ENCODE assay signal across 18 mouse cellular contexts in genomic region chr13:78178021-78178420, GRCm38 (mm10). TPM values are rescaled to one million over a fixed set of nuclear protein-coding genes. Genes with fewer than 3 reads are reported as not detected.
DNase-seq lines count a peak whose midpoint lies in the region; ATAC-seq and TF ChIP-seq lines count a peak whose summit lies in the region.
"Had no signal": no experiment of that assay in that cellular context is flagged by ENCODE, and none has a peak within 500 bp of the region (broad histone marks: within the 10 kb centered on the region; RNA-seq: fewer than 3 reads in every experiment).

No protein-coding gene starts in this region.

- no peak for DNase-seq in layer of hippocampus, adult 2 months (ENCODE audit: low spot score in 2 of 2)
- no peak for DNase-seq in layer of hippocampus, adult 18-20 months (ENCODE audit: low spot score in 2 of 2)
- no peak for DNase-seq in thymus, adult 2 months
- DNase-seq: cerebellum, postnatal 25 days; kidney, adult 18-20 months; liver, embryonic 13.5 days; right cerebral cortex, postnatal 4 days had no signal

- H3K27me3 ChIP-seq in forebrain, embryonic 13.5 days, result peaks cover 74% of the 10 kb centered on the region
- peaks cover 37% of the 10 kb centered on the region for H3K27me3 ChIP-seq in hindbrain, embryonic 13.5 days
- H3K27me3 ChIP-seq in midbrain, embryonic 13.5 days, result peaks cover 66% of the 10 kb centered on the region
- peaks cover 81% of the 10 kb centered on the region for H3K27me3 ChIP-seq in liver, embryonic 12.5 days (replicated peaks)
- peaks cover 13% of the 10 kb centered on the region for H3K27me3 ChIP-seq in thymus, adult 2 months (ENCODE audit: control insufficient read depth, insufficient read depth, low read length)
- H3K27me3 ChIP-seq in kidney, embryonic 15.5 days, result peaks cover 93% of the 10 kb centered on the region

- H3K27ac ChIP-seq in layer of hippocampus, adult 2 months, result peak overlapping the region; percentile 94
- H3K27ac ChIP-seq in forebrain, embryonic 13.5 days, result peak overlapping the region; percentile 97
- H3K27ac ChIP-seq in hindbrain, embryonic 13.5 days, result peak overlapping the region; percentile 92
- H3K27ac ChIP-seq in midbrain, embryonic 13.5 days, result peak overlapping the region; percentile 92
- no peak overlapping the region for H3K27ac ChIP-seq in liver, embryonic 12.5 days
- H3K27ac ChIP-seq in thymus, adult 2 months (ENCODE audit: control insufficient read depth, insufficient read depth, low read length), result no peak overlapping the region
- H3K27ac ChIP-seq in kidney, embryonic 15.5 days, result no peak overlapping the region
- H3K27ac ChIP-seq: liver, embryonic 13.5 days; lung, embryonic 15.5 days; macrophage had no signal

- TF ChIP-seq CTCF in layer of hippocampus, adult 2 months (conservative IDR thresholded peaks at IDR 0.05), result no peak
- TF ChIP-seq CTCF in thymus, adult 2 months (IDR thresholded peaks at IDR 0.05; ENCODE audit: borderline replicate concordance, control insufficient read depth, extremely low read depth, insufficient read depth, low read length, poor library complexity), result no peak

- H3K36me3 ChIP-seq in forebrain, embryonic 13.5 days (ENCODE audit: poor library complexity, severe bottlenecking), result no peaks in the 10 kb centered on the region
- no peaks in the 10 kb centered on the region for H3K36me3 ChIP-seq in hindbrain, embryonic 13.5 days
- H3K36me3 ChIP-seq in midbrain, embryonic 13.5 days, result no peaks in the 10 kb centered on the region
- H3K36me3 ChIP-seq in liver, embryonic 12.5 days, result no peaks in the 10 kb centered on the region
- H3K36me3 ChIP-seq in thymus, adult 2 months (ENCODE audit: control insufficient read depth, insufficient read depth, low read length), result no peaks in the 10 kb centered on the region
- H3K36me3 ChIP-seq in kidney, embryonic 15.5 days, result no peaks in the 10 kb centered on the region
- H3K36me3 ChIP-seq: liver, embryonic 13.5 days; lung, embryonic 15.5 days had no signal

- ATAC-seq in forebrain, embryonic 13.5 days, result no peak
- ATAC-seq in hindbrain, embryonic 13.5 days (ENCODE audit: low FRiP score), result no peak
- no peak for ATAC-seq in midbrain, embryonic 13.5 days
- ATAC-seq in liver, embryonic 12.5 days, result no peak
- no peak for ATAC-seq in kidney, embryonic 15.5 days (replicated peaks; ENCODE audit: low FRiP score)

- TF ChIP-seq POLR2A in thymus, adult 2 months (IDR thresholded peaks at IDR 0.05; ENCODE audit: control insufficient read depth, extremely low read depth, insufficient read depth, low read length, poor library complexity), result no peak

- H3K9ac ChIP-seq in forebrain, embryonic 13.5 days, result peak overlapping the region; percentile 77
- H3K9ac ChIP-seq in hindbrain, embryonic 13.5 days, result peak overlapping the region; percentile 19; the same call in 1 of the 2 replicates
- peak overlapping the region; percentile 77 for H3K9ac ChIP-seq in midbrain, embryonic 13.5 days (replicated peaks)
- H3K9ac ChIP-seq in liver, embryonic 12.5 days, result no peak overlapping the region
- H3K9ac ChIP-seq in kidney, embryonic 15.5 days, result no peak overlapping the region
- H3K9ac ChIP-seq: liver, embryonic 13.5 days; lung, embryonic 15.5 days had no signal

- peak overlapping the region; percentile 64 for H3K4me2 ChIP-seq in forebrain, embryonic 13.5 days
- peak overlapping the region; percentile 75 for H3K4me2 ChIP-seq in hindbrain, embryonic 13.5 days
- peak overlapping the region; percentile 61 for H3K4me2 ChIP-seq in midbrain, embryonic 13.5 days (replicated peaks)
- H3K4me2 ChIP-seq in liver, embryonic 12.5 days, result no peak overlapping the region
- no peak overlapping the region for H3K4me2 ChIP-seq in kidney, embryonic 15.5 days
- H3K4me2 ChIP-seq: liver, embryonic 13.5 days; lung, embryonic 15.5 days had no signal

- H3K4me3 ChIP-seq in layer of hippocampus, adult 2 months, result no peak overlapping the region
- H3K4me3 ChIP-seq in forebrain, embryonic 13.5 days, result peak overlapping the region; percentile 47
- peak overlapping the region; percentile 1; the same call in 1 of the 2 replicates for H3K4me3 ChIP-seq in hindbrain, embryonic 13.5 days
- peak overlapping the region; percentile 46 for H3K4me3 ChIP-seq in midbrain, embryonic 13.5 days (replicated peaks)
- H3K4me3 ChIP-seq in liver, embryonic 12.5 days, result no peak overlapping the region
- no peak overlapping the region for H3K4me3 ChIP-seq in thymus, adult 2 months (ENCODE audit: control insufficient read depth, insufficient read depth, low read length)
- H3K4me3 ChIP-seq in kidney, embryonic 15.5 days (replicated peaks), result no peak overlapping the region
- H3K4me3 ChIP-seq: erythroblast, embryonic 14.5 days; liver, embryonic 13.5 days; lung, embryonic 15.5 days had no signal

- H3K4me1 ChIP-seq in forebrain, embryonic 13.5 days, result peaks cover 28% of the 10 kb centered on the region
- peaks cover 36% of the 10 kb centered on the region for H3K4me1 ChIP-seq in hindbrain, embryonic 13.5 days (replicated peaks)
- H3K4me1 ChIP-seq in midbrain, embryonic 13.5 days (replicated peaks), result peaks cover 32% of the 10 kb centered on the region
- no peaks in the 10 kb centered on the region for H3K4me1 ChIP-seq in liver, embryonic 12.5 days
- no peaks in the 10 kb centered on the region for H3K4me1 ChIP-seq in thymus, adult 2 months (replicated peaks; ENCODE audit: control insufficient read depth, insufficient read depth, low read length)
- peaks cover 24% of the 10 kb centered on the region for H3K4me1 ChIP-seq in kidney, embryonic 15.5 days
- H3K4me1 ChIP-seq: liver, embryonic 13.5 days had no signal

- WGBS in forebrain, embryonic 13.5 days, result 5% methylated on average over 1 of the region's 1 CpGs
- WGBS in hindbrain, embryonic 13.5 days, result 4% methylated on average over 1 of the region's 1 CpGs
- 8% methylated on average over 1 of the region's 1 CpGs for WGBS in midbrain, embryonic 13.5 days
- WGBS in liver, embryonic 12.5 days (ENCODE audit: insufficient replicate concordance), result 0% methylated on average over 1 of the region's 1 CpGs
- 0% methylated on average over 1 of the region's 1 CpGs for WGBS in thymus, adult 2 months
- 3% methylated on average over 1 of the region's 1 CpGs for WGBS in kidney, embryonic 15.5 days

- no peaks in the 10 kb centered on the region for H3K9me3 ChIP-seq in forebrain, embryonic 13.5 days (replicated peaks)
- no peaks in the 10 kb centered on the region for H3K9me3 ChIP-seq in hindbrain, embryonic 13.5 days
- H3K9me3 ChIP-seq in midbrain, embryonic 13.5 days, result no peaks in the 10 kb centered on the region
- H3K9me3 ChIP-seq in liver, embryonic 12.5 days (replicated peaks), result no peaks in the 10 kb centered on the region
- H3K9me3 ChIP-seq in kidney, embryonic 15.5 days (replicated peaks), result no peaks in the 10 kb centered on the region
- H3K9me3 ChIP-seq: liver, embryonic 13.5 days; lung, embryonic 15.5 days had no signal

RNA-seq across cellular contexts. Expression of gene Nr2f1, which starts 21.5 kb away (rescaled TPM):
- total RNA-seq in layer of hippocampus, adult 2 months (2021), result 10 to 100 TPM; 89.4 to 98.1 TPM
- 10 to 100 TPM; 87.0 to 96.0 TPM for total RNA-seq in layer of hippocampus, adult 18-20 months (2021)
- polyA plus RNA-seq in forebrain, embryonic 13.5 days (2015; fragmentation: Nextera tagmentation; extraction: Ambion mirVana), result 94.7 and 112 TPM in 2 replicates
- 68.9 and 71.3 TPM in 2 replicates for polyA plus RNA-seq in hindbrain, embryonic 13.5 days (2015; fragmentation: Nextera tagmentation; extraction: Ambion mirVana)
- polyA plus RNA-seq in midbrain, embryonic 13.5 days (2015; fragmentation: Nextera tagmentation; extraction: Ambion mirVana), result 76.9 and 83.2 TPM in 2 replicates
- polyA plus RNA-seq in liver, embryonic 12.5 days (2016; fragmentation: Nextera tagmentation; extraction: Ambion mirVana), result 1.5 and 1.7 TPM in 2 replicates
- polyA plus RNA-seq in thymus, adult 2 months (2012; rRNA removed), result 9.2 and 11.6 TPM in 2 replicates
- 15.1 and 18.1 TPM in 2 replicates for polyA plus RNA-seq in kidney, embryonic 15.5 days (2015; fragmentation: Nextera tagmentation; extraction: Ambion mirVana)
- total RNA-seq: hematopoietic stem cell, adult 5-6 weeks; monocyte, adult 5-6 weeks; neutrophil, adult 5-6 weeks had no signal
- polyA plus RNA-seq: erythroblast, embryonic 14.5 days; macrophage had no signal

Comparison
In these comparisons a context has a peak if more than half of its experiments do, and no peak if none do; other contexts are left out.
1. H3K27ac ChIP-seq: peak in layer of hippocampus, adult 2 months (single experiment), forebrain, embryonic 13.5 days (single experiment), hindbrain, embryonic 13.5 days (single experiment) and midbrain, embryonic 13.5 days (single experiment); none in liver, embryonic 12.5 days (single experiment), thymus, adult 2 months (single experiment) and kidney, embryonic 15.5 days (single experiment).
2. H3K4me3 ChIP-seq: peak in forebrain, embryonic 13.5 days (single experiment), hindbrain, embryonic 13.5 days (single experiment) and midbrain, embryonic 13.5 days (single experiment); none in layer of hippocampus, adult 2 months (single experiment), liver, embryonic 12.5 days (single experiment), thymus, adult 2 months (single experiment) and kidney, embryonic 15.5 days (single experiment).
3. H3K4me2 ChIP-seq: peak in forebrain, embryonic 13.5 days (single experiment), hindbrain, embryonic 13.5 days (single experiment) and midbrain, embryonic 13.5 days (single experiment); none in liver, embryonic 12.5 days (single experiment) and kidney, embryonic 15.5 days (single experiment).
4. H3K9ac ChIP-seq: peak in forebrain, embryonic 13.5 days (single experiment), hindbrain, embryonic 13.5 days (single experiment) and midbrain, embryonic 13.5 days (single experiment); none in liver, embryonic 12.5 days (single experiment) and kidney, embryonic 15.5 days (single experiment).